ENCODE assay signal across 30 mouse cellular contexts in genomic region chr4:40047846-40048245, GRCm38 (mm10).
DNase-seq lines count a peak whose midpoint lies in the region; ATAC-seq lines count a peak whose summit lies in the region.
"Had no signal": no experiment of that assay in that cellular context is flagged by ENCODE, and none has a peak within 500 bp of the region (broad histone marks: within the 10 kb centered on the region; RNA-seq: fewer than 3 reads in every experiment).

No protein-coding gene starts in this region.

- H3K9me3 ChIP-seq in hindbrain, embryonic 14.5 days (ENCODE audit: control insufficient read depth, low read length): no peaks in the 10 kb centered on the region
- H3K9me3 ChIP-seq in hindbrain, embryonic 12.5 days (replicated peaks): no peaks in the 10 kb centered on the region
- H3K9me3 ChIP-seq: embryonic facial prominence, embryonic 13.5 days; forebrain, embryonic 15.5 days; G1E; heart, embryonic 13.5 days; limb, embryonic 10.5 days; limb, embryonic 15.5 days; liver, embryonic 13.5 days; midbrain, embryonic 13.5 days; neural tube, embryonic 15.5 days had no signal

- WGBS in hindbrain, embryonic 14.5 days: 92% methylated on average over 10 of the region's 10 CpGs
- 96% methylated on average over 10 of the region's 10 CpGs for WGBS in hindbrain, embryonic 12.5 days

- no peaks in the 10 kb centered on the region for H3K27me3 ChIP-seq in hindbrain, embryonic 14.5 days (ENCODE audit: control insufficient read depth, insufficient read depth, low read length)
- H3K27me3 ChIP-seq in hindbrain, embryonic 12.5 days: no peaks in the 10 kb centered on the region
- H3K27me3 ChIP-seq: embryonic facial prominence, embryonic 13.5 days; forebrain, embryonic 15.5 days; heart, embryonic 13.5 days; limb, embryonic 15.5 days; liver, embryonic 13.5 days; midbrain, embryonic 13.5 days; neural tube, embryonic 15.5 days had no signal

- no peaks in the 10 kb centered on the region for H3K36me3 ChIP-seq in hindbrain, embryonic 14.5 days (replicated peaks; ENCODE audit: control insufficient read depth, insufficient read depth)
- H3K36me3 ChIP-seq in hindbrain, embryonic 12.5 days: no peaks in the 10 kb centered on the region
- H3K36me3 ChIP-seq: embryonic facial prominence, embryonic 13.5 days; forebrain, embryonic 10.5 days; forebrain, embryonic 15.5 days; G1E; heart, embryonic 13.5 days; limb, embryonic 10.5 days; limb, embryonic 15.5 days; liver, embryonic 13.5 days; midbrain, embryonic 13.5 days; neural tube, embryonic 15.5 days had no signal

- no peak overlapping the region for H3K9ac ChIP-seq in hindbrain, embryonic 14.5 days
- H3K9ac ChIP-seq in hindbrain, embryonic 12.5 days: no peak overlapping the region
- H3K9ac ChIP-seq: embryonic facial prominence, embryonic 13.5 days; forebrain, embryonic 15.5 days; heart, embryonic 13.5 days; limb, embryonic 15.5 days; liver, embryonic 13.5 days; midbrain, embryonic 13.5 days; neural tube, embryonic 15.5 days had no signal

- no peaks in the 10 kb centered on the region for H3K4me1 ChIP-seq in hindbrain, embryonic 14.5 days (replicated peaks; ENCODE audit: control insufficient read depth, insufficient read depth, low read length)
- no peaks in the 10 kb centered on the region for H3K4me1 ChIP-seq in hindbrain, embryonic 12.5 days
- H3K4me1 ChIP-seq: embryonic facial prominence, embryonic 13.5 days; forebrain, embryonic 10.5 days; heart, embryonic 13.5 days; limb, embryonic 10.5 days; limb, embryonic 15.5 days; liver, embryonic 13.5 days; midbrain, embryonic 13.5 days had no signal

- H3K4me2 ChIP-seq in hindbrain, embryonic 14.5 days (replicated peaks): no peak overlapping the region
- H3K4me2 ChIP-seq in hindbrain, embryonic 12.5 days (replicated peaks): no peak overlapping the region
- H3K4me2 ChIP-seq: embryonic facial prominence, embryonic 13.5 days; forebrain, embryonic 15.5 days; heart, embryonic 13.5 days; limb, embryonic 15.5 days; liver, embryonic 13.5 days; midbrain, embryonic 13.5 days; neural tube, embryonic 15.5 days had no signal

- H3K27ac ChIP-seq in hindbrain, embryonic 14.5 days: no peak overlapping the region
- H3K27ac ChIP-seq in hindbrain, embryonic 12.5 days: no peak overlapping the region
- H3K27ac ChIP-seq: embryonic facial prominence, embryonic 13.5 days; forebrain, embryonic 10.5 days; forebrain, embryonic 15.5 days; heart, embryonic 13.5 days; limb, embryonic 10.5 days; limb, embryonic 15.5 days; liver, embryonic 13.5 days; midbrain, embryonic 13.5 days; neural tube, embryonic 15.5 days had no signal

- peak; percentile 11; the same call in 1 of the 2 replicates for ATAC-seq in hindbrain, embryonic 14.5 days (ENCODE audit: low FRiP score)
- no peak for ATAC-seq in hindbrain, embryonic 12.5 days (ENCODE audit: low FRiP score)
- ATAC-seq: forebrain, embryonic 15.5 days; intestine, embryonic 16.5 days; lung, postnatal 0 days; midbrain, embryonic 13.5 days had no signal

- H3K4me3 ChIP-seq in hindbrain, embryonic 14.5 days (replicated peaks; ENCODE audit: low read length): no peak overlapping the region
- H3K4me3 ChIP-seq in hindbrain, embryonic 12.5 days: no peak overlapping the region
- H3K4me3 ChIP-seq: embryonic facial prominence, embryonic 13.5 days; forebrain, embryonic 10.5 days; forebrain, embryonic 15.5 days; heart, embryonic 13.5 days; limb, embryonic 10.5 days; limb, embryonic 15.5 days; liver, embryonic 13.5 days; midbrain, embryonic 13.5 days; neural tube, embryonic 15.5 days had no signal

- peak; percentile 81 to 82 for DNase-seq in cerebellum, postnatal 14 days
- DNase-seq in cerebellum, adult 9-10 months: no peak
- no peak for DNase-seq in hindbrain, embryonic 14.5 days (ENCODE audit: low spot score)
- DNase-seq in layer of hippocampus, postnatal 14 days (ENCODE audit: low spot score in 2 of 2): peak; percentile 40
- DNase-seq in layer of hippocampus, adult 9-11 months: no peak
- DNase-seq in testis, postnatal 14 days (ENCODE audit: low spot score): peak; percentile 14
- DNase-seq: adrenal gland, adult 8-10 months; cerebellum, adult 8-10 months; heart, postnatal 10 days; kidney, adult 9 months; kidney, postnatal 10 days; liver, embryonic 13.5 days; lung, adult 18-20 months; lung, postnatal 4 days; retina, postnatal 1 day; right cerebral cortex, postnatal 14 days; thymus, adult 18-20 months; thymus, postnatal 25 days had no signal

Comparison
In these comparisons a context has a peak if more than half of its experiments do, and no peak if none do; other contexts are left out.
1. DNase-seq: peak in cerebellum, postnatal 14 days (2 of 2), layer of hippocampus, postnatal 14 days (2 of 2) and testis, postnatal 14 days (single experiment); none in cerebellum, adult 9-10 months (single experiment), hindbrain, embryonic 14.5 days (single experiment) and layer of hippocampus, adult 9-11 months (single experiment).